ENCODE assay signal across 32 mouse cellular contexts in genomic region chr17:30490086-30490485, GRCm38 (mm10).
DNase-seq lines count a peak whose midpoint lies in the region; ATAC-seq and TF ChIP-seq lines count a peak whose summit lies in the region.
"Had no signal": no experiment of that assay in that cellular context is flagged by ENCODE, and none has a peak within 500 bp of the region (broad histone marks: within the 10 kb centered on the region; RNA-seq: fewer than 3 reads in every experiment).

No protein-coding gene starts in this region.

- no peaks in the 10 kb centered on the region for H3K36me3 ChIP-seq in hindbrain, embryonic 11.5 days (ENCODE audit: control insufficient read depth, insufficient read depth, low read length)
- H3K36me3 ChIP-seq in hindbrain, embryonic 14.5 days (replicated peaks; ENCODE audit: control insufficient read depth, insufficient read depth): no peaks in the 10 kb centered on the region
- H3K36me3 ChIP-seq in midbrain, embryonic 12.5 days: no peaks in the 10 kb centered on the region; the same call in 1 of the 2 replicates
- no peaks in the 10 kb centered on the region for H3K36me3 ChIP-seq in midbrain, postnatal 0 days (ENCODE audit: insufficient read depth, low read length)
- no peaks in the 10 kb centered on the region; the same call in 1 of the 2 replicates for H3K36me3 ChIP-seq in forebrain, postnatal 0 days (ENCODE audit: insufficient read depth)
- peaks cover 6% of the 10 kb centered on the region; the same call in 1 of the 2 replicates for H3K36me3 ChIP-seq in liver, embryonic 12.5 days
- H3K36me3 ChIP-seq: heart, embryonic 15.5 days; neural tube, embryonic 15.5 days had no signal

- H3K27ac ChIP-seq in hindbrain, embryonic 11.5 days (ENCODE audit: low read depth, low read length): 0 out of 2 replicates have a peak overlapping the region, but pooled peaks have one; percentile 17
- no peak overlapping the region for H3K27ac ChIP-seq in hindbrain, embryonic 14.5 days
- H3K27ac ChIP-seq in midbrain, embryonic 12.5 days (replicated peaks): peak overlapping the region; percentile 63
- no peak overlapping the region for H3K27ac ChIP-seq in midbrain, postnatal 0 days (ENCODE audit: low read depth, low read length)
- H3K27ac ChIP-seq in forebrain, postnatal 0 days (ENCODE audit: low read depth, low read length): peak overlapping the region; percentile 2; the same call in 1 of the 2 replicates
- H3K27ac ChIP-seq in liver, embryonic 12.5 days: no peak overlapping the region
- H3K27ac ChIP-seq: embryonic facial prominence, embryonic 13.5 days; heart, embryonic 10.5 days; heart, embryonic 15.5 days; left cerebral cortex, adult 2 months; limb, embryonic 13.5 days; neural tube, embryonic 15.5 days; stomach, embryonic 15.5 days had no signal

- WGBS in hindbrain, embryonic 11.5 days: 87% methylated on average over 5 of the region's 5 CpGs
- WGBS in hindbrain, embryonic 14.5 days: 86% methylated on average over 5 of the region's 5 CpGs
- 73% methylated on average over 5 of the region's 5 CpGs for WGBS in midbrain, embryonic 12.5 days
- 77% methylated on average over 5 of the region's 5 CpGs for WGBS in midbrain, postnatal 0 days
- 81% methylated on average over 5 of the region's 5 CpGs for WGBS in forebrain, postnatal 0 days
- WGBS in liver, embryonic 12.5 days (ENCODE audit: insufficient replicate concordance): 75% methylated on average over 5 of the region's 5 CpGs

- no peak for ATAC-seq in hindbrain, embryonic 11.5 days (ENCODE audit: low FRiP score)
- no peak for ATAC-seq in hindbrain, embryonic 14.5 days (ENCODE audit: low FRiP score)
- no peak for ATAC-seq in midbrain, embryonic 12.5 days (ENCODE audit: low FRiP score, low read depth)
- ATAC-seq in midbrain, postnatal 0 days (ENCODE audit: low FRiP score): no peak
- no peak for ATAC-seq in forebrain, postnatal 0 days
- no peak for ATAC-seq in liver, embryonic 12.5 days
- ATAC-seq: intestine, postnatal 0 days; liver, postnatal 0 days had no signal

- no peaks in the 10 kb centered on the region for H3K9me3 ChIP-seq in hindbrain, embryonic 11.5 days (ENCODE audit: control insufficient read depth, low read length)
- H3K9me3 ChIP-seq in hindbrain, embryonic 14.5 days (ENCODE audit: control insufficient read depth, low read length): no peaks in the 10 kb centered on the region
- H3K9me3 ChIP-seq in midbrain, embryonic 12.5 days: no peaks in the 10 kb centered on the region
- H3K9me3 ChIP-seq in midbrain, postnatal 0 days (ENCODE audit: low read length): no peaks in the 10 kb centered on the region
- H3K9me3 ChIP-seq in forebrain, postnatal 0 days (ENCODE audit: low read length): no peaks in the 10 kb centered on the region
- H3K9me3 ChIP-seq in liver, embryonic 12.5 days (replicated peaks): no peaks in the 10 kb centered on the region
- H3K9me3 ChIP-seq: embryonic facial prominence, embryonic 13.5 days; heart, embryonic 10.5 days; heart, embryonic 15.5 days; limb, embryonic 13.5 days; neural tube, embryonic 15.5 days; stomach, embryonic 15.5 days had no signal

- DNase-seq in hindbrain, embryonic 11.5 days (ENCODE audit: low spot score): no peak
- DNase-seq in hindbrain, embryonic 14.5 days (ENCODE audit: low spot score): no peak
- DNase-seq in midbrain, postnatal 0 days (ENCODE audit: low spot score): no peak
- DNase-seq in forebrain, postnatal 0 days: no peak
- DNase-seq in retina, embryonic 14.5 days (ENCODE audit: low spot score): no peak
- DNase-seq: adrenal gland, postnatal 25 days; B cell, adult 2 months; cerebellum, adult 11-12 months; cerebellum, adult 9-11 months; embryo, embryonic 11 days; gastrocnemius, postnatal 14 days; heart, postnatal 36 days; kidney, adult 9 months; layer of hippocampus, adult 9-11 months; liver, postnatal 0 days; lung, postnatal 4 days; right cerebral cortex, postnatal 25 days; thymus, adult 18-20 months; thymus, postnatal 25 days had no signal

- H3K9ac ChIP-seq in hindbrain, embryonic 11.5 days (ENCODE audit: low read depth, low read length): no peak overlapping the region
- no peak overlapping the region for H3K9ac ChIP-seq in hindbrain, embryonic 14.5 days
- H3K9ac ChIP-seq in midbrain, embryonic 12.5 days (replicated peaks): no peak overlapping the region
- no peak overlapping the region for H3K9ac ChIP-seq in midbrain, postnatal 0 days (replicated peaks; ENCODE audit: low read length, poor library complexity, severe bottlenecking)
- no peak overlapping the region for H3K9ac ChIP-seq in forebrain, postnatal 0 days
- no peak overlapping the region for H3K9ac ChIP-seq in liver, embryonic 12.5 days
- H3K9ac ChIP-seq: embryonic facial prominence, embryonic 13.5 days; heart, embryonic 15.5 days; limb, embryonic 13.5 days; liver, postnatal 0 days; neural tube, embryonic 15.5 days; stomach, embryonic 15.5 days had no signal

- TF ChIP-seq CTCF in midbrain, postnatal 0 days (IDR thresholded peaks at IDR 0.05): no peak
- TF ChIP-seq CTCF in forebrain, postnatal 0 days (IDR thresholded peaks at IDR 0.05; ENCODE audit: low read depth): no peak

- no peaks in the 10 kb centered on the region for H3K27me3 ChIP-seq in hindbrain, embryonic 11.5 days (ENCODE audit: control insufficient read depth, insufficient read depth, low read length)
- H3K27me3 ChIP-seq in hindbrain, embryonic 14.5 days (ENCODE audit: control insufficient read depth, insufficient read depth, low read length): no peaks in the 10 kb centered on the region
- no peaks in the 10 kb centered on the region for H3K27me3 ChIP-seq in midbrain, embryonic 12.5 days
- no peaks in the 10 kb centered on the region for H3K27me3 ChIP-seq in midbrain, postnatal 0 days (ENCODE audit: insufficient read depth, low read length)
- no peaks in the 10 kb centered on the region for H3K27me3 ChIP-seq in forebrain, postnatal 0 days (ENCODE audit: insufficient read depth, low read length)
- no peaks in the 10 kb centered on the region for H3K27me3 ChIP-seq in liver, embryonic 12.5 days (replicated peaks)
- H3K27me3 ChIP-seq: embryonic facial prominence, embryonic 13.5 days; heart, embryonic 15.5 days; limb, embryonic 13.5 days; megakaryocyte, embryonic 14.5 days; neural tube, embryonic 15.5 days; stomach, embryonic 15.5 days had no signal

- H3K4me2 ChIP-seq in hindbrain, embryonic 11.5 days (replicated peaks; ENCODE audit: low read depth, low read length): no peak overlapping the region
- H3K4me2 ChIP-seq in hindbrain, embryonic 14.5 days (replicated peaks): no peak overlapping the region
- H3K4me2 ChIP-seq in midbrain, embryonic 12.5 days (replicated peaks): no peak overlapping the region
- no peak overlapping the region for H3K4me2 ChIP-seq in midbrain, postnatal 0 days (ENCODE audit: low read depth, low read length, poor library complexity, severe bottlenecking)
- no peak overlapping the region for H3K4me2 ChIP-seq in forebrain, postnatal 0 days (ENCODE audit: low read depth)
- H3K4me2 ChIP-seq in liver, embryonic 12.5 days: no peak overlapping the region
- H3K4me2 ChIP-seq: embryonic facial prominence, embryonic 13.5 days; heart, embryonic 15.5 days; limb, embryonic 13.5 days; liver, embryonic 11.5 days; neural tube, embryonic 15.5 days; stomach, embryonic 15.5 days had no signal

- H3K4me3 ChIP-seq in hindbrain, embryonic 11.5 days (ENCODE audit: low read depth, low read length): no peak overlapping the region
- no peak overlapping the region for H3K4me3 ChIP-seq in hindbrain, embryonic 14.5 days (replicated peaks; ENCODE audit: low read length)
- H3K4me3 ChIP-seq in midbrain, embryonic 12.5 days: no peak overlapping the region
- H3K4me3 ChIP-seq in midbrain, postnatal 0 days (ENCODE audit: low read depth, low read length): no peak overlapping the region
- no peak overlapping the region for H3K4me3 ChIP-seq in forebrain, postnatal 0 days (ENCODE audit: low read depth, low read length)
- H3K4me3 ChIP-seq in liver, embryonic 12.5 days: no peak overlapping the region
- H3K4me3 ChIP-seq: embryonic facial prominence, embryonic 13.5 days; erythroblast, embryonic 14.5 days; heart, embryonic 10.5 days; heart, embryonic 15.5 days; left cerebral cortex, adult 2 months; limb, embryonic 13.5 days; neural tube, embryonic 15.5 days; stomach, embryonic 15.5 days had no signal

- H3K4me1 ChIP-seq in hindbrain, embryonic 11.5 days (replicated peaks; ENCODE audit: control insufficient read depth, insufficient read depth, low read length): no peaks in the 10 kb centered on the region
- H3K4me1 ChIP-seq in hindbrain, embryonic 14.5 days (replicated peaks; ENCODE audit: control insufficient read depth, insufficient read depth, low read length): peaks cover 14% of the 10 kb centered on the region; the same call in 1 of the 2 replicates
- H3K4me1 ChIP-seq in midbrain, embryonic 12.5 days: peaks cover 16% of the 10 kb centered on the region
- no peaks in the 10 kb centered on the region; the same call in 1 of the 2 replicates for H3K4me1 ChIP-seq in midbrain, postnatal 0 days (ENCODE audit: insufficient read depth, low read length)
- H3K4me1 ChIP-seq in forebrain, postnatal 0 days (ENCODE audit: insufficient read depth): 0 out of 2 replicates have a peak, but pooled peaks cover 10% of the 10 kb centered on the region
- no peaks in the 10 kb centered on the region for H3K4me1 ChIP-seq in liver, embryonic 12.5 days
- H3K4me1 ChIP-seq: embryonic facial prominence, embryonic 13.5 days; limb, embryonic 13.5 days; stomach, embryonic 15.5 days had no signal

Comparison
In these comparisons a context has a peak if more than half of its experiments do, and no peak if none do; other contexts are left out.
1. H3K27ac ChIP-seq: peak in hindbrain, embryonic 11.5 days (single experiment), midbrain, embryonic 12.5 days (single experiment) and forebrain, postnatal 0 days (single experiment); none in hindbrain, embryonic 14.5 days (single experiment), midbrain, postnatal 0 days (single experiment) and liver, embryonic 12.5 days (single experiment).